Mouse (Mus musculus) CH12.LX (cell line): ENCODE results near the gene Gm28048.

ENCODE experiments used
- CHD1 ChIP-seq: IDR thresholded peaks from 2 replicates; pipeline ENCODE4 v1.6.1; 2012; ENCODE audit warnings: low read depth, low read length, improper control_type of control experiment, inconsistent platforms
- CTCF ChIP-seq, 2 experiments: IDR thresholded peaks in 1 of 2; conservative IDR thresholded peaks in 1 of 2; 2 replicates each; pipeline ENCODE4 v1.5.1; 2011 to 2012; ENCODE audit warnings: low read depth in 2 of 2, low read length in 2 of 2, improper control_type of control experiment in 1 of 2, inconsistent platforms in 1 of 2, mild to moderate bottlenecking in 1 of 2, moderate library complexity in 1 of 2
- EP300 ChIP-seq: IDR thresholded peaks from 2 replicates; pipeline ENCODE4 v1.6.1; 2011; ENCODE audit warnings: low read length, improper control_type of control experiment
- MYC ChIP-seq: IDR thresholded peaks from 2 replicates; pipeline ENCODE4 v1.6.1; 2011; ENCODE audit warnings: low read depth, mild to moderate bottlenecking, improper control_type of control experiment, low read length
- POLR2A ChIP-seq: IDR thresholded peaks from 2 replicates; pipeline ENCODE4 v1.6.1; 2011; ENCODE audit warnings: low read depth, mild to moderate bottlenecking, improper control_type of control experiment, low read length
- USF1 ChIP-seq: IDR thresholded peaks from 2 replicates; pipeline ENCODE4 v1.6.1; 2014; ENCODE audit warnings: low read depth, mild to moderate bottlenecking, inconsistent platforms, low read length, improper control_type of control experiment
- ZNF384 ChIP-seq: IDR thresholded peaks from 2 replicates; pipeline ENCODE4 v1.6.1; 2012; ENCODE audit warnings: low read depth, low read length, improper control_type of control experiment, inconsistent platforms

DNA sequence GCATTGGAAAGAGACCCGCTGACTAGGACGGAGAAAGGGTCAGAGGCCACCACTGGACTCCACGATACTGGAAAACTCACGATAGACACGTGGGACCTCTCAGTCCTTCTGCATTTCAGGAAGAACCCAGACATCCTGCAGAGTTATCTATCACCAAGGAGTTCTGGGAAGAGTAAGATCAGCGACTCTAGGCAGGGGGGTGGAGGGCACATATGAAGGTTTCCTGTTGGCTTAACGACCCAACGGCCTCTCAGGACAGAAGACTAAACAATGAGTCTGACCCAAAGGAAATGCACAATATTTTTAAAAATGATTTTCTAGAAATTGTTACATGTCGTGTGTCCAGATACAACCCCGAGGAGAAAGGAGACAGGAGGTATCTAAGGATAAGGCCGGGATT is 150.0 kb downstream of the Gm28048 start:
- TF ChIP-seq POLR2A (no peak), MYC (no peak), EP300 (no peak), USF1 (no peak), CTCF (conservative IDR thresholded peaks at IDR 0.05 in 1 of 2, IDR thresholded peaks at IDR 0.05 in 1 of 2; ENCODE audit: low read depth in 2 of 2, low read length in 2 of 2) (no peak), CHD1 (no peak), ZNF384 (no peak)
